Mouse (Mus musculus) CD8-positive naive resting alpha-beta T cell, adult 2 months (primary cell): Measurements from ENCODE around the gene Gm281.

Experiments used
- DNase-seq, 2 experiments: peaks; one replicate each; pipeline ENCODE4 v3.0.0; 2022; ENCODE audit warnings: low read depth in 2 of 2, low spot score in 2 of 2

Gene Gm281

GRCm38 (mm10) chr14:13861416-13861815 is 52.9 kb downstream of the Gm281 start:
- DNase-seq: no peak

DNA sequence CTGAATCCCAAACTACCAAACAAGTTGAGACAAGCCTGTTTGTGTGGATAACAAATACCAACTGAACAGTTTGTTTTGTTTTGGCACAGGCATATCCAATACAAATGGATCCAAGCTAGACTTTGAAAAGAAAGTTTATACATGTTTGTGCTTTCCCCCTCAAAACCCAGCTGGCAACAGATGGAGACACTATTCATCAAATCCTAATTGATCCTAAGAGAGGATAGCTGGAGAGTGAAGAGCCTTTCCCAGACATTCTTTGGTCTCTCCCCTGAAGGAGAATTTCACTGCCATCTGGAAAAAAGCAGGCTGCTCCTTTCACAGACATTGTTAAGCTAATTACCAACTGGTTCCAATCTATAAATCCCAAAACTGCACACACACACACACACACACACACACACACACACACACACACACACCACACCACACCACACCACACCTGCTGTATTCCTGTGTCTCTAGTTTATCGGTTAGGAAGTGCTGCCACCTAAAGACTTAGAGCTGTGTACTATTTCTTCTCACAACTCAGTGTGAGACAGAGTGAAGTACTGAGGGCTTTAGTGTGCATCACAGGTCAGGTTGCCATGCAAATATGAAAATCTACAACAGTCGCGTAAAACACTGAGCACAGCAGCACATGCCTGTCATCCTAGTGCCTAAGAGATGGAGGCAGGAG is 101.3 kb downstream of the Gm281 start:
- DNase-seq: no peak

DNA sequence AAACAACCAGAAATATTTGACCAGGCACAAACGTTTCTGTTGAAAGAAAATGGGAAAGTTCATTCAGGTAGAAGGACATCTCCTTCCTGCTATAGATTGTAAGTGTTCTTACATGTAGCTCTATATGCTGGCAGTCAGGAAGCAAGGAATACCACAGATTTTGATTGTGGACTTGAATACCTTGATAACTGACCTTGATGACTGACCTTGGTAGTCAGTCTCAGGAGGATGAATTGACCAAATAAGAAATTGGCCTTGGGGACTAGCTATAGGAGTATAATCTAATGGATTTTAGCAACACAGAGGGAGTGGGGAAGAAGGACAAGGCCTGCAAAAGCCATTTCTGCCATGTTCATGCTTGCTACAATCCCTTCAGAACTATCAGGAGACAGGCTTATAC is 123.8 kb downstream of the Gm281 start:
- no peak for DNase-seq

DNA sequence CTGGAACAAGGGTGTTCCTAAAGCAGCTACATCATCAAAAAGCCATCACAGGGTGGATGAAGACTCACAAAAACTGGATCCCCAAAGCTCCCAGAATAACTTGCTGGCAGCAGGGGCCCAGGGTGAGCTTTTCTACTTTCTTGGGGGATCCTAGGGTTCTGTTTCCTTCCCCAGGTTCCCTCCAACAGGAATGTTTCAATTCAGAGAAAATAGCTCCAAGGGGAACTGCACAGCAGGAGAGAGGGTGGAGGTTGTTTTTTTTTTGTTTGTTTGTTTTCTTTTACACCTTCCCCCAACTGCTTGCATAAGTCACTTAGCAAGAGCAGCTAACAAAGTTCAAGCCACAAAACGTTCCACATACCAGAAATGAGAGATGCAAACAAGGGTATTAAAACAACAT is 124.3 kb downstream of the Gm281 start:
- DNase-seq: no peak

- no peak for DNase-seq
These were observed 131.3 kb downstream of the Gm281 start for GRCm38 (mm10) chr14:13782970-13783369.

- no peak for DNase-seq
These were observed 135.9 kb downstream of the Gm281 start for GRCm38 (mm10) chr14:13778383-13778782.

DNA sequence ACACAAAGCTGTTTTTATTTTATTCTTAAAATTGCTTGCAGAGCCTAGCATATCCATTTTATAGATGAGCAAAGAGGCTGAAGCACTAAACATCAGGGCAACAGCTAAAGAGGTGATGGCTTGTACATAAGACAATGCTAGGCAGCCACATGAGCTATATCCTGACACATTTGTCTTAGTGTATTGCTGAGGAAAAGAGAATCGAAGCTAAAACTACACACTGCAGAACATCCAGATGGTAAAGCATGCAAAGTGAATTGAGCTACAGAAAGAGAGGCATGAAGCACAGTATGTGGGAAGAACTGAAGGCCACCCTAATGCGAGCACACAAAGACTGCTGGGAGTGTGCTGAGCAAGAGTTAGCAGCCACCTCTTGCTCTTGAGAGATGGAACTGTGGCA is 143.1 kb downstream of the Gm281 start:
- no peak for DNase-seq

GRCm38 (mm10) chr14:13770686-13771085 is 143.6 kb downstream of the Gm281 start:
- DNase-seq: no peak
